Mouse (Mus musculus) fat pad, adult 2 months (tissue): ENCODE data around the gene Limk2.

Source experiments
- DNase-seq: peaks from one replicate; pipeline ENCODE4 v3.0.0-alpha.2; 2011; ENCODE audit warnings: low read depth, low spot score; ENCODE audit errors: extremely low read depth

Gene Limk2

DNA sequence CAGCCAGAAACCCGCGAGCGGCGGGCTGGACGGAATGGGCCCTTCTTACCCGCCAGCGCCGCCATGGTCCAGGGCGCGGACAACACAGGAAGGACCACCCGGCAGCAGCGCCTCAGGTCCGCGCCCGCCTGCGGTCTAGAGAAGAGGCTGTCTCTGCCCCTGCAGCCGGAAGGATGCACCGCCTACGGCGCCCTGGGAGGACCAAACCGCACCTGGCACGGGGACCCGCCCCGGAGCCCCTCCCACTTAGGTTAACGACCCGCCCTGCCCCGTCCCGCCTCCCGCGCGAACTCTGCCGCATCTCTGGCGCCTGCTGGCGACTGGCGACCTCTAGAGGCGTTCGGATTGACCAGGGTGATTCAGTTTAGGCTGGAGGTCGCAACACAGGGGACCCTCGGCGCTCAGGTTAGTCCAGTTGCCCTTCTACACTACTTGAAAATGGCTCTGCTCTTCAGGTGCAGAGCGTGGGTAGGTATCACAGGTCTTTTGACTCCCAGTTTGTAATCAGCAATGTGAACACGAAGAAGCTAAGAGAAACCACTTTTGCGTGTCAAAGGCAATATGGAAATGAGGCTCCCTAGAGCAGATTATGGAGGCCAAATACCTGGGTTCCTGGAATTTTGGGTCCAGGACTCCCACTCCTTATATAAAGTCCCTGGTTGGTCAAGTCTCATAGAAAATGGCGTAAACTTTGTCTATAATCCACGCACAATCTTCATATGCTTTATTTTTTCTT is at the start of gene Limk2:
Limk2 (minus strand) TSS at position 193 of the 736 bp plus-strand sequence.
- no peak for DNase-seq

DNA sequence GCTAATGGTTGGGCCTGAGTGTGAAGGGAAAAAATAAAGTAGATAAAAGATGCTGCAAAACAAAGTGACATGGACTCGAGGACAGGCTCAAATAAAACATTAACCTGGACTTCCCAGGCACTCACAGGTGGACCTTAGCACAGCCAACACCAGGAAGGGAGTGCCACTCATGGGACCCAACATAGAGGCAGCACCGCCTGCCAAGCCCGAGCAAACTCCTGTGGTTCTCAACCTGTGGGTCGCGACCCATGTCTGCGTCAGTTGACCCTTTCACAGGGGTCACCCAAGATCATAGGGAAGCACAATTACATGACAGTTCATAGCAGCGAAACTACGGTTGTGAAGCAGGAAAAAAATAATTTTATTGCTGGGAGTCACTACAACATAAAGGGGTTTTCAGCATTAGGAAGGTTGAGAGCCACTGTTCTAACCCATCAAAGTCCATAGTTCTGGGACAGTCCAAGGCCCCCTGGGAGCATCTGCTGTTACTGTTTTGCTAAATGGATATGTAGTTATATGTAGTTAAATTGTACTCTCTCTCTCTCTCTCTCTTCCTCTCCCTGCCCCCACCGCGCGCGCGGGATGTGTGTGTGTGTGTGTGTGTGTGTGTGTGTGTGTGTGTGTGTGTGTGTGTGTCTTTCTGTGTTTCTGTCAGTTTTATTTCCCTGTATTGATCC is 49.6 kb upstream of the Limk2 start:
- no peak for DNase-seq

DNA sequence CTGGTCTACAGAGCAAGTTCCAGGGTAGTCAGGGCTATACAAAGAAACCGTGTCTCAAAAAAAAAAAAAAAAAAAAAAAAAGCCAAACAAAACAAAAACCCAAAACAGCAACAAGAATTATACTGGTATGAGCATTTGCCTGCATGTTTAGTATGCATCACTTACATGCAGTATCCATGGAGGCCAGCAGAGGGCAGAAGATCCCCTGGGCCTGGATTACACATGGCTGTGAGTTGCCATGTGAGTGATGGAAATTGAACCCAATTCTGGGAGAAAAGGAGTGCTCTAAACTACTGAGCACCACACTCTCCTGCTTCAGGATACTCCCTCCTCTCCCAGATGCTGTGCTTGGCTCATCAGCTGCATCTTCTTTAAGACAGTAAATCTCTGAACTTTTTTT is 47.4 kb upstream of the Limk2 start:
- DNase-seq: no peak

GRCm38 (mm10) chr11:3454506-3454905 is 45.5 kb upstream of the Limk2 start:
- no peak for DNase-seq

- DNase-seq: no peak
These were observed 44.5 kb upstream of the Limk2 start for GRCm38 (mm10) chr11:3453467-3453866.

- no peak for DNase-seq
These were observed 43.8 kb upstream of the Limk2 start for GRCm38 (mm10) chr11:3452769-3453168.

- peak; percentile 58 for DNase-seq
These were observed 43.2 kb upstream of the Limk2 start, which contains the start of gene Rnf185 for GRCm38 (mm10) chr11:3452167-3452639. TSS of gene Rnf185 (minus strand) at chr11:3452363.

DNA sequence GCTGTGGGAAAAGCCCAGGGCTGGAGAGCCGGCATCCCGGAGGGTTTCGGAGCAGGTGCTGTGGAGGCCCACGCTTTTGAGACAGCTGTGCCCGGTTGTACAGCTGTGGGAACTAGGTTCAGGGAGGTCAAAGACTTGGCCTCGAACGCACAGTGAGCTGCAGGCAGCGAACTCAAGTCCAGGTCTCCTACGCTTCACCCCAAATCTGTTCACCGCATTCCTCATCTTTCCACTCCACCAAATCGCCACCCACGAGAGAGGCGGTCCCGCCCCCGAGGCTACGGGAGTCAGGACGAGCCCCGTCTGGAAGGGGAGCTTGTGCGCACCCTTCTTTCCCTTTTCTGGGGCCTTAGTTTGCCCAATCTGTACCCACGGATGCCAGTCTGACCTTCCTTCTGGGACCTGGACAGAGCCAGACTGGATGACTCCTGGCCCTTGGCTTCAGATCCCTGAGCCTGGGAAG is 42.7 kb upstream of the Limk2 start:
- no peak for DNase-seq

DNA sequence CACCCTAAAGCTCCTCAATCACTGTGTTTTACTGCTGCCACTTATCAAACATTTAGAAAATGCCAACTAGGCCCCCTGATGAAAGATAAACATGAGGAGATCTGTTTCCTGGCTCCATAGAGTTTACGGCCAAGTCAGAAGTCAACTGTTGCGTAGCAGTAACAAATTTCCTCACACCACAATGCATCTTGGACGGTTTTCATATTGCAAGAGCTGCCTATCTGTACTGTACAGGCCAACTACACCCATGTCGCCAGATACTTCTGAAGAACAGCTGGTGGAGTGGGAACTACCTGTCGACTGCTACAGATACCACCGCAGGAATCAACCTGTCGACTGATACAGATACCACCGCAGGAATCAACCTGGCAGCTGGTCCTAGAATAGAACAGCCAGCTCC is 35.9 kb upstream of the Limk2 start:
- no peak for DNase-seq

GRCm38 (mm10) chr11:3443091-3443490 is 34.1 kb upstream of the Limk2 start:
- DNase-seq: no peak

DNA sequence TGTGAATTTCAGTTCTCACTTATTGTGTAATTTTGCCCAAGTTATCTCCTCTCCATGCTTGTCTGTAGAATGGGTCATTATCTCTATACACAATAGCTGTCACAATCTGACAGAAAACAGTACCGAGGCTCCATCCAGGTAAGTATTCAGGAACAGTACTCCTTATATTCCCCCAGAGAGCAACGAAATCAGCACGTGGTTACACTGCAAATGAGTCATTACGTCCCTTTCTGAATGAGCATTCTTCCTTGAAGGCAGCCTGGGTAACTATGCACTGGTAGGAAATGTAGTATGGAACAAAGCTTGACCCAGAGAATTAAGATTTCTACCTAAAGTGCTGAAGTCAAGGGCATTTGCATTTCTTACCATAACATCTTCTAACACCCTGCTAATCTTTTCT is 33.7 kb upstream of the Limk2 start:
- DNase-seq: no peak

GRCm38 (mm10) chr11:3441696-3442443 is 32.9 kb upstream of the Limk2 start:
- peak; percentile 75 for DNase-seq

- no peak for DNase-seq
These were observed 28.6 kb upstream of the Limk2 start for GRCm38 (mm10) chr11:3437621-3438020.

GRCm38 (mm10) chr11:3433809-3434208 is 24.8 kb upstream of the Limk2 start:
- no peak for DNase-seq

DNA sequence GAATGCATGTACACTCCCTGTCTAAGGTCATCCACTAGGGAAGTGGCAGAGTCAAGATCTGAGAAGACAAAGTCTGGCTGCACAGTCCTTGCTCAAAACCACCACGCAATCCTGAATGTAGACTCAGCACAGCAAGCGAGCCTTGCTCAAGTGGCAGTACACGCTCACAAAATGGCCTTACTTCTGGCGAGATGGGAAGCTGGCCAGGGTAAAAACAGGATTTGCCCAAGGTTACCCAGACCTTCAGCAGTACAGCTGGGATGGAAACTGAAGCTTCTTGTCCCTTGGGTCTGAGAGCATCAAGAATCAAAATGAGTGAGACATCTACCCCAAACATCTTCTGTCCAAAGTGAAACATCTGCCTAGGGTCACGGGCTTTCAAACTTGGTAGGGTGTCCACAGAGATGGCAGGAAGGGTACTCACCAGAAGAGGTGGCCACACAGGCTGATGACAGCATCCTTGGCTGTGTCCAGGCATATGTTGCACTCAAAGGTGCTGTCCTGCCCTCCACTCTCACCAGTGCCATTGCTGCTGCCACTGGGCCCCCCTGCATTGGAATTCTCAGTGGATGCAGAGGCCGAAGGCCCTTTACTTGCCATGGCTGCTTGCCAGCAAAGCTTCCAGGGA is 23.1 kb upstream of the Limk2 start:
- no peak for DNase-seq

GRCm38 (mm10) chr11:3431515-3431914 is 22.5 kb upstream of the Limk2 start:
- DNase-seq: no peak

GRCm38 (mm10) chr11:3428632-3429031 is 19.6 kb upstream of the Limk2 start:
- no peak for DNase-seq

GRCm38 (mm10) chr11:3427697-3428230 is 18.8 kb upstream of the Limk2 start:
- DNase-seq: no peak

DNA sequence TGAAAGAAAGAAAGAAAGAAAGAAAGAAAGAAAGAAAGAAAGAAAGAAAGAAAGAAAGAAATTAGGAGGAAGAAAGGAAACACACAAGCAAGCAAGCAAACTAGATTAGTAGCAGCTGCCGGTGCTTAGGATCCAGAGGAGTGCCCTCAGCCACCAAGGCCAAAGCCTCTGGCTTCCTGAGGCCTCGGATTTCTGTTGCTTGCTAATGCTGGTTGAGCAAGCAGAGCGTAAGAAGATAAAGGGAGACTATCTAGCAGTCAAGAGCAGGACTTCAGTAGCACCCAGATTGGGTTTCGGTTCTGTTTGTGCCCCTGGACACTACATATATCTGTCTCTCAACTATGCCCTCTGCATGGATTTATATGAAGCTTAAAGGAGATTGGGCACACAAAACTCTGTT is 13.3 kb upstream of the Limk2 start:
- DNase-seq: no peak

- no peak for DNase-seq
These were observed 9.8 kb upstream of the Limk2 start for GRCm38 (mm10) chr11:3418741-3419140.

- no peak for DNase-seq
These were observed 8.8 kb upstream of the Limk2 start for GRCm38 (mm10) chr11:3417795-3418194.
